Mouse (Mus musculus): ENCODE measurements around the gene Gm26938. TPM values are rescaled to one million over a fixed set of nuclear protein-coding genes. Genes with fewer than 3 reads are reported as not detected.

Gm26938 gene
- 0.28 TPM in 1 of 2 replicates, not detected in the other for polyA plus RNA-seq (2015; fragmentation: Nextera tagmentation; extraction: Ambion mirVana)

GRCm38 (mm10) chr5:139826357-139827055 is at the start of gene Gm26938, which contains the start of gene Psmg3:
Gene Gm26938, minus strand, starts transcription at chr5:139826407.
Gene Psmg3, minus strand, starts transcription at chr5:139826885.

GRCm38 (mm10) chr5:139819538-139820181 is 6.5 kb downstream of the Gm26938 start, which contains the start of gene Tmem184a:
Gene Tmem184a, minus strand, starts transcription at chr5:139819917.

GRCm38 (mm10) chr5:139791227-139792158 is 34.7 kb downstream of the Gm26938 start, which contains the start of gene Mafk:
Gene Mafk, plus strand, starts transcription at chr5:139791513.

GRCm38 (mm10) chr5:139775216-139775926 is 50.8 kb downstream of the Gm26938 start, which contains the start of gene Ints1:
Gene Ints1, minus strand, starts transcription at chr5:139775674.

Small RNA genes lying within 50 kb of the gene (microRNA-seq; reads per million reads assigned to microRNA genes)
- 1.8 reads per million for gene Mir7037 (ENCODE audit: borderline replicate concordance, insufficient number of aligned reads)

Other genes starting within 250 kb of the Gm26938 start
- 3.9 and 4.4 TPM in 2 replicates for gene Micall2, start 90.1 kb downstream of the Gm26938 start, polyA plus RNA-seq (2015; fragmentation: Nextera tagmentation; extraction: Ambion mirVana)
- gene Ints1, start 50.7 kb downstream of the Gm26938 start, polyA plus RNA-seq (2015; fragmentation: Nextera tagmentation; extraction: Ambion mirVana) = 9.3 and 10.2 TPM in 2 replicates
- gene Mafk, start 34.9 kb downstream of the Gm26938 start, polyA plus RNA-seq (2015; fragmentation: Nextera tagmentation; extraction: Ambion mirVana) = 13.3 and 23.8 TPM in 2 replicates
- gene Tmem184a, start 6.5 kb downstream of the Gm26938 start, polyA plus RNA-seq (2015; fragmentation: Nextera tagmentation; extraction: Ambion mirVana) = 0.55 and 1.3 TPM in 2 replicates
- 46.2 and 49.2 TPM in 2 replicates for gene Psmg3, start 478 bp upstream of the Gm26938 start, polyA plus RNA-seq (2015; fragmentation: Nextera tagmentation; extraction: Ambion mirVana)
- gene Elfn1, start 81.5 kb upstream of the Gm26938 start, polyA plus RNA-seq (2015; fragmentation: Nextera tagmentation; extraction: Ambion mirVana) = 4.4 and 5.6 TPM in 2 replicates